Comparison of ENCODE assay signal across 16 mouse cellular contexts in genomic region chr7:112816016-112816415, GRCm38 (mm10).
"Had no signal": no experiment of that assay in that cellular context is flagged by ENCODE, and none has a peak within 500 bp of the region (broad histone marks: within the 10 kb centered on the region; RNA-seq: fewer than 3 reads in every experiment).

No protein-coding gene starts in this region.

- H3K9ac ChIP-seq: liver, embryonic 13.5 days; neural tube, embryonic 13.5 days had no signal

- H3K4me3 ChIP-seq: left cerebral cortex, adult 2 months; liver, embryonic 13.5 days; myocyte; neural tube, embryonic 13.5 days had no signal

- H3K9me3 ChIP-seq: liver, embryonic 13.5 days; neural tube, embryonic 13.5 days had no signal

- DNase-seq: kidney, postnatal 36 days; layer of hippocampus, postnatal 36 days; liver, embryonic 13.5 days; lung, adult 2 months; lung, postnatal 14 days; lung, postnatal 4 days; midbrain, embryonic 14.5 days; right cerebral cortex, adult 18-20 months; right cerebral cortex, postnatal 14 days; right cerebral cortex, postnatal 4 days; thymus, postnatal 25 days had no signal

- H3K4me1 ChIP-seq: liver, embryonic 13.5 days had no signal

- H3K27me3 ChIP-seq: liver, embryonic 13.5 days; neural tube, embryonic 13.5 days had no signal

- H3K36me3 ChIP-seq: liver, embryonic 13.5 days; neural tube, embryonic 13.5 days had no signal

- H3K4me2 ChIP-seq: liver, embryonic 13.5 days; midbrain, embryonic 11.5 days; neural tube, embryonic 13.5 days had no signal

- H3K27ac ChIP-seq: left cerebral cortex, adult 2 months; liver, embryonic 13.5 days; neural tube, embryonic 13.5 days; stomach, postnatal 0 days had no signal
